Mouse (Mus musculus) ES-Bruce4 (cell line): ENCODE measurements around the gene Dennd5b. TPM values are rescaled to one million over a fixed set of nuclear protein-coding genes. Genes with fewer than 3 reads are reported as not detected.

Experiments used
- H3K27ac ChIP-seq: 2 replicates; pipeline ENCODE4 v1.5.1; 2012; ENCODE audit warnings: low read length, inconsistent platforms; ENCODE audit not compliant: insufficient read depth
- H3K27me3 ChIP-seq: 2 replicates; pipeline ENCODE4 v1.6.1; 2012; ENCODE audit warnings: mild to moderate bottlenecking, low read length, inconsistent platforms; ENCODE audit not compliant: control insufficient read depth, poor library complexity, insufficient read depth, severe bottlenecking
- H3K36me3 ChIP-seq: 2 replicates; pipeline ENCODE4 v1.6.1; 2012; ENCODE audit warnings: inconsistent platforms, mild to moderate bottlenecking, low read length, moderate library complexity; ENCODE audit not compliant: control insufficient read depth, poor library complexity, insufficient read depth, severe bottlenecking
- H3K4me1 ChIP-seq: one replicate; pipeline ENCODE4 v1.8.1; 2011; ENCODE audit warnings: low read length; ENCODE audit not compliant: control insufficient read depth, insufficient read depth
- H3K4me3 ChIP-seq: 2 replicates; pipeline ENCODE4 v1.5.1; 2011; ENCODE audit warnings: low read depth, mild to moderate bottlenecking, low read length
- H3K9ac ChIP-seq: 2 replicates; pipeline ENCODE4 v1.6.1; 2012; ENCODE audit warnings: low read depth, mild to moderate bottlenecking, inconsistent platforms; ENCODE audit not compliant: poor library complexity, severe bottlenecking
- H3K9me3 ChIP-seq: replicated peaks from 2 replicates; pipeline ENCODE4 v1.6.1; 2012; ENCODE audit warnings: mild to moderate bottlenecking, low read length, inconsistent platforms; ENCODE audit not compliant: control insufficient read depth, poor library complexity, insufficient read depth, severe bottlenecking
- CTCF ChIP-seq: IDR thresholded peaks from one replicate; pipeline ENCODE4 v1.8.1; 2011; ENCODE audit warnings: low read depth, low read length
- EP300 ChIP-seq: IDR thresholded peaks from 2 replicates; pipeline ENCODE4 v1.6.1; 2011; ENCODE audit warnings: low read depth, low read length; ENCODE audit not compliant: insufficient read depth
- POLR2A ChIP-seq: IDR thresholded peaks from one replicate; pipeline ENCODE4 v1.8.1; 2011; ENCODE audit warnings: low read length; ENCODE audit not compliant: insufficient read depth
- polyA plus RNA-seq: library from polyadenylated mRNA; stranded (reverse); fragments of >200 nt; gene quantifications from 2 replicates; pipeline ENCODE4 v1.2.4, GENCODE M21; 2011; ENCODE audit warnings: low read depth; ENCODE audit not compliant: missing spikeins, insufficient read depth, insufficient read length

Gene Dennd5b
- polyA plus RNA-seq, 1 experiment: 13.2 TPM

- TF ChIP-seq EP300: no peak
- no peak for TF ChIP-seq CTCF
- no peak for TF ChIP-seq POLR2A
- H3K9ac ChIP-seq: no peak overlapping the region
- H3K36me3 ChIP-seq: no peaks in the 10 kb centered on the region
- H3K27ac ChIP-seq: no peak overlapping the region
- no peaks in the 10 kb centered on the region for H3K4me1 ChIP-seq
- H3K4me3 ChIP-seq: no peak overlapping the region
- H3K9me3 ChIP-seq: no peaks in the 10 kb centered on the region
- H3K27me3 ChIP-seq: no peaks in the 10 kb centered on the region
Observed at GRCm38 (mm10) chr6:149054780-149055179, 46.7 kb downstream of the Dennd5b start.

- Histone ChIP-seq H3K36me3 (no peaks in the 10 kb centered on the region), H3K4me3 (no peak overlapping the region), H3K27ac (no peak overlapping the region), H3K4me1 (no peaks in the 10 kb centered on the region), H3K9me3 (no peaks in the 10 kb centered on the region), H3K27me3 (no peaks in the 10 kb centered on the region), H3K9ac (no peak overlapping the region)
- TF ChIP-seq EP300 (no peak), CTCF (no peak), POLR2A (no peak)
Observed at GRCm38 (mm10) chr6:149050978-149051723, 50.3 kb downstream of the Dennd5b start.

GRCm38 (mm10) chr6:149040099-149040498 is 61.4 kb downstream of the Dennd5b start:
- TF ChIP-seq EP300 (no peak), CTCF (no peak), POLR2A (no peak)
- H3K9ac ChIP-seq: no peak overlapping the region
- no peak overlapping the region for H3K4me3 ChIP-seq
- H3K27me3 ChIP-seq: no peaks in the 10 kb centered on the region
- H3K9me3 ChIP-seq: no peaks in the 10 kb centered on the region
- H3K27ac ChIP-seq: no peak overlapping the region
- H3K36me3 ChIP-seq: 0 out of 2 replicates have a peak, but pooled peaks cover 2% of the 10 kb centered on the region
- no peaks in the 10 kb centered on the region for H3K4me1 ChIP-seq

GRCm38 (mm10) chr6:149032198-149032597 is 69.3 kb downstream of the Dennd5b start:
- no peak overlapping the region for H3K9ac ChIP-seq
- H3K4me1 ChIP-seq: no peaks in the 10 kb centered on the region
- no peak overlapping the region for H3K27ac ChIP-seq
- no peak for TF ChIP-seq EP300
- no peak for TF ChIP-seq CTCF
- TF ChIP-seq POLR2A: no peak
- H3K4me3 ChIP-seq: no peak overlapping the region
- no peaks in the 10 kb centered on the region for H3K36me3 ChIP-seq
- no peaks in the 10 kb centered on the region for H3K27me3 ChIP-seq
- no peaks in the 10 kb centered on the region for H3K9me3 ChIP-seq

- no peaks in the 10 kb centered on the region for H3K36me3 ChIP-seq
- H3K27me3 ChIP-seq: no peaks in the 10 kb centered on the region
- H3K9ac ChIP-seq: no peak overlapping the region
Observed at GRCm38 (mm10) chr6:149031377-149031776, 70.1 kb downstream of the Dennd5b start.

GRCm38 (mm10) chr6:149018431-149018830 is 83.0 kb downstream of the Dennd5b start:
- H3K36me3 ChIP-seq: no peaks in the 10 kb centered on the region; the same call in 1 of the 2 replicates
- H3K9ac ChIP-seq: peak overlapping the region; percentile 96
- TF ChIP-seq CTCF (peak; percentile 2), POLR2A (peak; percentile 44), EP300 (no peak)
- no peak overlapping the region; the same call in 1 of the 2 replicates for H3K27ac ChIP-seq
- no peaks in the 10 kb centered on the region for H3K27me3 ChIP-seq
- H3K4me3 ChIP-seq: peak overlapping the region; percentile 38; the same call in 1 of the 2 replicates
- no peaks in the 10 kb centered on the region for H3K9me3 ChIP-seq
- no peaks in the 10 kb centered on the region for H3K4me1 ChIP-seq

More at GRCm38 (mm10) chr6:149031377-149031776, 70.1 kb downstream of the Dennd5b start:
- Histone ChIP-seq H3K27ac (no peak overlapping the region), H3K9me3 (no peaks in the 10 kb centered on the region), H3K4me3 (no peak overlapping the region), H3K4me1 (no peaks in the 10 kb centered on the region)
- no peak for TF ChIP-seq POLR2A
- no peak for TF ChIP-seq CTCF
- no peak for TF ChIP-seq EP300
